Mouse (Mus musculus) right cerebral cortex, postnatal 36 days (tissue): Measurements from ENCODE around the gene BC017158.

Experiments
- DNase-seq, 2 experiments: peaks; one replicate each; pipeline ENCODE4 v3.0.0; 2022; ENCODE audit warnings: low spot score in 2 of 2, mixed read lengths in 1 of 2

Gene BC017158

DNA sequence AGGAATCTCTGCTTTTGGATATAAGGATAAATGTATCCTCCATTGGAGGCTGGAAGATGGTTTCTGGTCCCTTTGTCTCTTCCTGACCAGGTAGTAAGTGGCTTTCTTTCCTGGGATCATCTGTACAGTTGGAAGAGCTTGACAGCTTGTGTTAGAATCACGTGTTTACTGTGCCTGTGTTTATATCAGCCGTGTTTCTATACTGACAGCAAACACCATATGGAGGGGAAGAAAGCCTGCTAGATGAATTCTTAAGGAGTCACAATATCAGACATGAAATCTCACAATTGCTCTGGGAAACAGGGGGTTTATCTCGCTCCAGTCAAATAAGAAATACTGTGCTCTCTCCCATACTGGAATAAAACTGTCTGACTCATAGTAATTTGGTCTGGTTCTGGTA is 11.2 kb upstream of the BC017158 start:
- no peak for DNase-seq

DNA sequence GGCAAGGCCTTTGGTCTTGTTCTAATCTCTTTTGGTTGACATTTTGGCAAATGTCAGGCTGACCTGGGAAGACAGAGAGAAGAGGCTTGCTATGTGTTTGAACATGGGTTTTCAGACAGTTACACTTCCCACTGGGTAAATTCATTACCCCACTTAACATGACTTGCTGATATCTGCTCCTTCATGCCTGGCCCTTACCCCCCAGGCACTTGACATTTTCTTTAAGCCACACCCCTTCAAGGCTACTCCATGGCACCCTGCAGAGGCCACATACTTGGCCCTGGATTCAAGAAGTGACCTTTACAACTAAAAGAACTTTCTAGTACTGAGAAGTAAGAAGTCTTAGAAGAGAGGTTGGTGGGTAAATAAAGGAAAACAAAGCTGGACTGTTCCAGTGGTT is 9.9 kb upstream of the BC017158 start:
- no peak for DNase-seq

DNA sequence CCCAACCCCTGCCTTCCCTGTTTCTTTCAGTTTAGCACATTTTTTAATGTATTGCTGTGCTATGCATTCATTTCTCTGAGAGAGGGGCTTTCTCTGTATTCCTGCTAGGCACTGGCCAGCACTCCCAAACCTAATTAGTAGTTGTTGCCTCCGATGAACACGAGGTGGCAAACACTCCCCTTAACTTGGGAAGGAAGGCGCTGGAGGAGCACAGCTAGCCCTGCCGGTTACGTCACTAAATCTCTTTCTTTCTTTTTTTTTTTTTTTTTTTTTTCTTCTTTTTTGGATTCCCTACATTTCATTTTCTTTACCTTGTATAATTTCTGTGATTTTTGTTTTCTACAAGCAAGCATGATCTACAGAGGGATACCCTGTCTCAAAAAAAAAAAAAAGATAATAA is 6.9 kb upstream of the BC017158 start:
- no peak for DNase-seq

DNA sequence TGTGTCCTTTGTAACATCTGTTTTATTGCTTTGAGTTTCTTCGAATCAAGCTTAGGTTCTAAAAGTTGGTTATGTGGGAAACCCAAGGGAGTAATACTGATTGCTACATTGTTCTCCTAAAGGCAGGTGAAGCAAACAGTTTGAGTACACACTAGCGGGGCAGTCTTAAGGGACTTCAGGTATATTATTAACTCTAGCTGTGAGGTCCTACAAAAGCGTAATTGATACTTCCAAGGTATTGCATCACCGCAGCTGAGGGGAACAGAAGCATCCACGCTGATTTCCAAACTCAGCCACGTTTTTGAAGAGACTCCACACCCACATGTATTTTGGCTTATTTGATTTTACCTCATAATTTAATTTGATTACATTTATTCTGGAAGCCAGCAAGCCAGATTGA is 6.2 kb upstream of the BC017158 start:
- DNase-seq, result no peak

DNA sequence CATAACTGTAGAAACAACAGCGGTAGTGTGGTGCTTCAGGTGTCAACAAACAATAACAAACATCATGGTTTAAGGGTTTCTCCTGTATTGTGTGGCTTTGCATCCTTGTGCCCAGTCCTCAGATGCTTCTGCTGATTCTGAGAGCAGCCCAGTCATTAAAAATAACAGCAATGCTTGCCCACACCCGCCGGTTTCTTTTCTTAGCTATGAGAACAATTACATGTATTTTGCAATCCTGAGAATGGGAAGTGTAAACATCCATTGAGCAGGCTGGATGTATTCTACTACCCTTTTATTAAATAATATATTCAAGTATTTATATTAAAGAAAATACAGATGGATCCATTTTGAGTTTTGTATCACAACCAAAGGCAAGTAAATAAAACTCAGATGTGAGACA is 4.2 kb upstream of the BC017158 start:
- DNase-seq, result no peak

DNA sequence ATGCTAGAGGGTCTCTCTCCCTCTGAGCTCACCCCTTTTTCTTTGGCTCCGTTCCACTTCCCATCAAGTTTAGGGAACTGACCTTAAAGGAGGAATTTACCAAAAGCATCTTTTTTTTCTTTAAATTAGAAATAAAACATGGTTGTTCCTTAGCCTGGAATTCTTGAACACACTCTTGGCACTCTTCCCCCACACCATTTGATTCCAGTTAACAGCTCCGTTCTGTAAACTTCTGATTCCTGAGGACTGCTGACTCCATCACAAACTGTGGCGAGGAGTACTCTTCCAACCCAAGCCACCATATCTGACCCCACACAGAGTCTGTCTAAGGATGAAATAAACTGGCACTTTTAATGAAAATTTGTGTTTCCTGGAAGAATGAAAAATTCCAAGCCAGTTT is 3.0 kb upstream of the BC017158 start:
- no peak for DNase-seq

DNA sequence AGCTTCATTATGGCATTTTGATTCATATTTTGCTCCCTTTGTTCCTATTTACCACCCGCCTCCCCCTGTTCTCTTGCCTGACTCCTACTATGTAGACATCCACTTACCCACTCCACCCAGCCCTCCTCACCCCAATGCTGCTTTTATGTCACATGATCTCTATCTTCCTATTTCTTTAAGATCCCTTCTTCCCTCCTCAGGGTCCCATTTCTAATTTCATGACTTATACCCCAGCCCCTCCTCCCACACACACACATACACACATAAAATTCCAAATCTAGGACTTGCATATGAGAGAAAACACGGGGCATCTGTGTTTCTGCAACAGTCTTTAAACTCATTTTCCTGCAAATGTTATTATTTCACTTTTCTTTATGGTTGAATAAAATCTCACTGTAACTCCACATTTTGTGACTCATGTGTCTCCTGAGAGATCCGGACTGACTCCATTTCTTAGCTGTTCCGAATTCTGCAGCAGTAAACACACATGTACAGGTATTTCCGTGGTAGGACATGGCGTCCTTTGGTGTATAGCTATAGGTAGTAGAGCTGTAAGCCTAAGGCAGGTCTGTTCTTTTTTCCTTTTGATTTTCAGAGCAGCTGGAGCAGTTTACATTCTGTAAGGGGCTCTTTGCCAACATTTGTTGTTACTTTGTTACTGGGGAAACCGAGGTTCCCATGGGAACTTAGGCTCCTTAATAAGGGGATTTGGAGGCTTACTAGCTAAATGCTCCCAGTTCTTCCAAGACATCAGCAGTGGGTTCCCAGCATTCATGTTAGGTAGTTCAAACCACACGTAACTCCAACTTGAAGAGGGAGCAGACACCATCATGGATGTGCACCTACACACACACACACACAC is 742 bp upstream of the BC017158 start:
- DNase-seq, result no peak

DNA sequence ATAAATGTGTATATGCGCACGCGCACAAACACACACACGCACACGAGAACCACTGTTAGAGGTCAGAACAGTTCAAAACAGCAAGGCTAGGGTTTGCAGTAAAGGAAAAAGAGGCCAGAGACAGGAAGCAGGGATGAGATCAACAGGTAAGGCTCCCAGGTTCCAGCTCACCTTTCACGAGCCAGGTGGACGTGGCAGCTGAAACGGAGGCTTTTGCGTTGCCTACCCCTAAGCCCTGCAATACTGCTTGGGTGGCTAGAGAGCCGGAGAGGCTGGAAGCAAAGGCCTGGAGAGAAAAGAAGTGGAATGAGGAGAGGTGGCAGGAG is 716 bp downstream of the BC017158 start:
- no peak for DNase-seq

DNA sequence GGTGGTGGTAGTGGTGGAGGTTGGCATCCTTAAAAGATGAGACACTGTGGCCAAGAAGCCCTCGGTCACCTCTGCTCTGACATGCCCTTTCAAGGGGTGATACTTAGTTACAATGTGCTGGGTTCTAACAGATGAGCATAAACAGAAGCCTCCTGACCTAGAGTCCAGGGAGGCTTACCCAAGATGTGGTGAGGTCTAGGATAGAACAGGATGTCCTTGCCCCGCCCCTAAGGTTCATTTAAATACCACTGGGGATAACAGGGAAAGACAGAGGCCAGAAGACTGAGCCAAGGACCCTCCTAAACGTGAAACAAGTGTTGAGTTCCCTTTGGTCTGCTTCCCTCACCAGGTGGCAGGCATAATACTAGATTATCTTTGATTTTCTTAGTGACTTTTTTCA is 1.5 kb downstream of the BC017158 start:
- no peak for DNase-seq

DNA sequence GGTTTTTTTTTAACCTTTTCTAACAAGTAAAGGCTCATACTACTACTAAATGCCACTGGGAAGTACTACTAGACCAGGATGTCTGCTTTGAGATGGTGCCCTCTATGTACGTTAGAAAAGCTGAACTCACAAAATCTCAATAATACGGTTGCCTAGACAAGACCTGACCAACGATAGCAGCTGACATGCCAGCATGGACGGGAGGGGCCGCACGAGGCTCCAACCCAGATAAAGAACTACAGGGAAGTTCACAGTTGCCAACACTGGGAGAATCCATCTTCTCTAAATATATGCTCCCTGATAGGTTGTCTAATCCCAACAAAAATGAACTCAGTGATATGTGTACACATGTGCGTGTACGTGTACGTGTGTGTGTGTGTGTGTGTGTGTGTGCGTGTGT is 3.2 kb downstream of the BC017158 start:
- DNase-seq, result no peak

DNA sequence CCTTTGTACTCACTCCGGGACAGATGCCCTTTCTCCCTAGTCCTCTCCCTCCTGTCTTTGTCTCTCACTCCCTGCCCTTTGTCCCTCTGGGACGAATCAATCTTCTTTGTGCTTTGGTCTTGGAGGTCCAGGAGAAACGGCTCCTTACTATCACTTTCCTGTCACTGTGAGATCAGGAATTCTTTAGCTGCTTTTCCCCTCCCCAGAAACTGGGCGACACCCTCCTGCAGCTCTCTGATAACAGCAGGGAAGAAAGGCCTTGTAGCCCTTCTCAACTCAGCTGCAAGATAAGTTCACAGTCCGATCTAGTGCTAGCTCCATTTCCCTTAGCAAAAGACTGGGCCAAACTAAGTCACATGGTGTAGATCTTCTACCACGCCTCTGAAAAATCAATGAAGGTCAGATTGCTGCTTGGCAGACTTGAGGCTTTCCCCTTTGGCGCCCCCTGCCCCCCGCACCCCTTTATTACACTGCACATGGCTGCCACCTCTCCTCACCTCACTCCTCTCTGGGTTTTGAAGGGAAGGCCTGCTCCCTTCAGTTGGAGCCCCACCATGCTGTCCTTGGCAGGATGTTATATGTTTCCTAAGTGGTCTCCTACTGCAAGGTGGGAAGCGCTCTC is 8.9 kb downstream of the BC017158 start:
- no peak for DNase-seq

DNA sequence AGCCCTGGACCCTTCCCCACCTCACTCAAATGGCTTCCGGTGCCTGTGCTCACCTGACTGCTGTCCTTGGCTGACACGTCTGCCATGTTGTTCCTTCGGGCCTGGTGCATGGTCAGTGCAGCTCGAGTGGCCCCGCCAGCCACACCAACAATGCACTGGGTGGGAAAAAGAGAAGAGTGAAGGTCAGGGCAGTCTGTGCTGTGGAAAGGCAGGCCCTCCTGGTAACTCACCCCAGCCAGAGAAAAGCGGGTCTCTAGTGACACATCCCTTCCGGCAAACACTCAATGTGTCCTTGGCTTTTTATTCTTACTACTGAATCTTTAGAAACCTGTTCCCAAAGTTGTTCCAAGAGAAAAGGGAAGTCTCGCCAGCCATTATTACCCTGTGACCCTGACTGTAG is 12.9 kb downstream of the BC017158 start:
- no peak for DNase-seq

DNA sequence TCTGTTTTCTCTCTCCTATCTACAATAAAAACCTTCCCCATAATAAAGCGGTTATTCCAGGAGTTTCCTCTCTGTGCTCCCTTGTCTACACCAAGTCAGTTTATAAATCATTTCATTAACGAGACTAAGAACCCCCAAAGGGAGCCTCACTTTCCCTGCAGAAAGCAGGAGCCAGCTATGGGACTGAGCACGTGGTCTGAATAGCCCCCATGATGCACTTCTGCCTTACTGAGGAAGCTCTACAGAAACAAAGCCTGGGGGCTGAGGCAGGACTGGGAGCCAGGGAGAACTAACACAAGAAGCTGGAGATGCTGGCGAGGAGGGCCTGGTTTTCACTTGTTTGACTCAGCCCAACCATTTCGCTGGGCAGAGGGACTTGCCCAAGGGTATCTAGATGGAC is 13.9 kb downstream of the BC017158 start:
- no peak for DNase-seq

DNA sequence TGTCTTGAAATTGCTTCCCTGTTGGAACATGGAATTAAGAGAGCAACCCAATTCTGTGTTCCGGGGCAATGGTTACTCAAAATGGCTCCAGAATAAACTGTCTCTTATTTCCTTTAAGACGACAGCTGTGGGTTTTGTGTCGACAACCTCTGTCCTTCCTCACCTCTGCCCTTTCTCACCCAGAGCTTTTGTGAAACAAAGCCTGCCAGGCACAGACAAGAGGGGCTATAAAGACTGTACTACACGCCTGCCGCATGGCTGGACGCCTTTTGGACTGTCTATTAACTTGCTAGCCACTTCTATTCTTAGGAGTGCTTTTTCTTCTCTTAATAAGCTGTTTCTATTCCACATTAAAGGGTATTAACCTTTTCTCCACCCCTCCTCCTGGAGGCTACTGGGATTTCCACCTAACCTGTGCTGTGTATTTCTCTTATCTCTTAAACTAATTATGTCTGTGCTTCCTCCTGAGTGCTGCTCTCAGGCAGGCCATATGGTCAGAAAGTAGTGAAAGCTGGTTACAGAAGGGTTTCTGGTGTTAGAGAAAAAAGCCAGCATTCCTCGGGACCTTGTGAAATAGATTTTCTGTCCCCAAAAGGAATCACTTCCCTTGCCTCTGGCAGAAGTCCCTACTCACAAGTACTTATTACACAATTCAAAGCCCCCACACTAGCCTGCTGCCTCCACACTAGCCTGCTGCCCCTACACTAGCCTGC is 15.3 kb downstream of the BC017158 start:
- no peak for DNase-seq

DNA sequence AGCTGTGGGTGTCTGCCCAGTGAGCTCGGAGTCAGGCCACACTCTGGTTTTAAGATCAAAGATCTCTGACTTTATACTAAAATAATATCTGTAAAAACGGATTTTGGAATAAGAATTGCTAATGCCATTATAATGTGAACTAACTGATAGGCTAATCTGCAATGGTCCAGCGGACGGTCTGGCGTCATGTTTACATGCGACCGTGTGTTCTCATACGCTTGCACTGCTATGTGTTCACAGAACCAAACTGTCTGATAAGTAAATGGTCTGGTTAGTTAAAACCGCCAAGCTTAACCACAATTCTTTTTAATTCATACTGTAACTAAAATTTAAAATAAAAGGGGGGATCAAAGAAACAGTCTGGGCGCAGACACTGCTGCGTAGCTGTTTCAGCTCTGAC is 16.2 kb downstream of the BC017158 start:
- DNase-seq, result no peak

DNA sequence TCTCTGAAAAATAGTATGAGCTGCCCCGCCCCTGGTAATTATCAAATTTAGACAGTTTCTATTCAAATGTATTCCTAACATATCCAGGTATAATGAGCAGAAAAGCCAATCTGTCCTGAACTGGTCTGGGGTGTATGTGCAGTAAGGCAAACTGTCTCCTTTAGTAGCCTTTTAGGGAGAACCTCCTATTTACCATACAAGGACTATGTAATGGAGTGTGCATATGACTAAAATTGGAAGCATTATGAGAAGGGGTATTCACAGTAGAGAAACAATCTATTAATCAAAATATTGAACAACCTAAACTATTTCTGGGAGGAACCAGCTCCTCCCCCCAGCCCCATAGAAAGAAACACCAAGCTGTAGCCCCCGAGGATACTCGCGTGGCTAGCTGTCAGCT is 18.2 kb downstream of the BC017158 start:
- DNase-seq, result no peak

DNA sequence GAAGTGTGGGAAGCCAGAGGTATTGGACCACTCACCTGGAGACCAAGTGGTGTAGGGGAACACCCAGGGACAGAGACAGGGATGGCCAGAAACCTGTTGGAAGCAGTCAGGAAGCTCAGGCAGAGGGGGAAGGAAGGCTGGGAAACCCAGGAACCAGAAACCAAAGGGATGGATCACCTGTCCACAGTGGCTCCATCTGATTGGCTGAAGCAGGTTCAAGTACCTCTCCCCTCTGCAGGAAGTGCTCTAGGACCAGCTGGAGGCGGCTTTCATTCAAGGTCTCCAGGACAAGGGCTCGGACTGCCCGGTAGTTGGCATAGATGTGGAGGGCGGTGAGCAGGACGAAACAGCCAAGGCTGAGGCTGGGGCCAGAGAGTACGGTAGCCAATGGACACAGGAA is 21.9 kb downstream of the BC017158 start:
- DNase-seq, result no peak

DNA sequence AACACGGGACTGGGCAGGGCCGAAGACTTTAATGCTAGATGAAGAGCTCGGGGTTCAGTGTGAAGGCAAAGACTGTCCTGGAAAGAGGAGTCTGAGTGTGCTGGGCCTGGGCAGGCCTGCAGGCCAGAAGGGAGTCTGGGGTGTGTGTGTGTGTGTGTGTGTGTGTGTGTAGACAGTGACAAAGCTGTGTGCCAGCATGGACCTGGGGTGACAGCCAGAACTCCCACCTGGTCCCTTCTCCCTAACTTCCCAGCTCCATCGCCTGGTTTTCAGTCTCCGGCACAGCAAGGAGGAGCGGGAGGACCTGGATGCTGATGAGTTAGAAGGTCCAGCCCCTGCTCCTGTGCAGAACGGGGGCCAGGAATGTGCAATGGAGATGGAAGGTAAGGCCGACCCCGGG is 26.5 kb downstream of the BC017158 start:
- DNase-seq, result no peak

DNA sequence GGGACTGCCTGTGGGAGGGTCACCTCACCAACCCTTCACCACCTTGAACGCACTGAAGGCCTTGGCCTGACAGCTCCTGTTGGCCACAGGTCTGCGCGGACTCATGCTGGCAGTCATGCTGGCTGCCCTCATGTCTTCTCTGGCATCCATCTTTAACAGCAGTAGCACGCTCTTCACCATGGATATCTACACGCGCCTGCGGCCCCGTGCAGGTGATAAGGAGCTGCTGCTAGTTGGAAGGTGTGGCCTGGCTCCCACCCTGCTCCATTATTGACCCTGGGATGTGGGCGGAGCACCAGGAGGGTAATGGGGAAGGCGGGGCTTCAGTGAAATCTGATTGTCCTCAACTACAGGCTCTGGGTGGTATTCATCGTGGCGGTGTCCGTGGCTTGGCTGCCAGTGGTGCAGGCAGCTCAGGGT is 27.5 kb downstream of the BC017158 start:
- DNase-seq, result no peak

DNA sequence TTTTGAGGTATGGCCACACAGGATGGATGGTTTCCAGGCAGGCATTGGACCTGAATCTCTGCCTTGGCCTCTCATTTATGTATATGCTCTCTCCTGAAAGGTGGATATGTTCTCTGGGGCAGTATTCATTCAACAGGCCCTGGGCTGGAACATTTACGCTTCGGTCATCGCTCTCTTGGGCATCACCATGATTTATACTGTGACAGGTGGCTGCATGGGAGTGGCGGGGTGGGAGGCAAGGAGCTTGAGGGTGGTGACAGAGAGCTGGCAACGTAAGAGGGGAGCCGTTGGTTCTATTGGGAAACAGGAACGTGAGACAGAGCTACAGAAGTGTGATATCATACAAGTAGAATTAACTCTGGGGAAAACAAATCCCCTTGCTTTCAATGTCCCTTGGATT is 30.2 kb downstream of the BC017158 start:
- DNase-seq, result no peak

DNA sequence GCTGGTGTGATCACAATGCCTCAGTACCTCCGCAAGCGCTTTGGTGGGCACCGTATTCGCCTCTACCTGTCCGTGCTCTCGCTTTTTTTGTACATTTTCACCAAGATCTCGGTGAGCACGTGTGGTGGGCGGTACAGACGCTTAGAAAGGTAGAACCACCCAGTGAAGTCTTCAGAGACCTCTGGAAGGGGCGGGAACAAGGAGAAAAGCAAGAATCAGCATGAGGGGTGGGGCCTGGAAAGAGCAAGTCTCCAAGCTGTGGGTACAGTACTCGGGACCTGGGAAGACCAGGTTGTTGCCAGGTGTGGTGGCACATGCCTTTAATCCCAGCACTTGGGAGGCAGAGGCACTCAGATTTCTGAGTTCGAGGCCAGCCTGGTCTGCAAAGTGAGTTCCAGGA is 30.6 kb downstream of the BC017158 start:
- DNase-seq, result no peak

DNA sequence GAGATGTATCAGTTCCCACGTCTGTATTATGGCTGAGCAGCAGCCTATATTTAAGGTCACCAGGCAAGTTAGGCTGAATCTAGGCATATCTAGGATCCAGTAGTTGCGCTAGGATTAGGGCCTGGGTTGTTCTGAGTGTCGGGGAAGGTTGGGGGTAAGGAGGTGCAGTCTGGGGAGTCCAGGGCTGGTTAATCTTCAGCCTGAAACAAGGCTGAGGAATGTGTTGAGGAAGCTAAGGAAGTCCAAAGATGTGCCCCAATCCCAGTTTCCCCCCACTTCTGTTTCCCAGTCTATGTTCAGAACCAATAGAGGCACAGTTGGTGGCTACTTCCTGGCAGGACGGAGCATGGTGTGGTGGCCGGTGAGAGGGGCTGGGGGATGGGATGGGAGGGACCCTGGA is 31.9 kb downstream of the BC017158 start:
- DNase-seq, result no peak

DNA sequence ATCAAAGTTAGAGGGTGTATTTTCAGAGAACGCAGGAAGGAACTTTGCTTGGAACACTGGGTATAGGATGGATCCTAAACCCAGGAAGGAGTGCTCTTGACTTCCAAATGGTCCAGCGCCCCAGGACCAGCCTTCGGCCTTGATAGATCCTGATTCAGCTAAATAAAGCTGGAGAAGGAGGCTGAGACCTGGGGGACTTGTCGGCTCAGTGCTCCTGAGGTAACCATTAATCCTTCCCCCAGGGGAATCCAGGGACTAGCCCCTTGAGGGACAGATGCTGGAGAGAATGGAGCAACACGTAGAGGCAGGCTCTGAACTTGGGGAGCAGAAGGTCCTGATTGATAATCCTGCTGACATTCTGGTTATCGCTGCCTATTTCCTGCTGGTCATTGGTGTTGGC is 32.6 kb downstream of the BC017158 start, which contains the start of gene Slc5a2:
Gene Slc5a2, plus strand, starts transcription at position 247 of the 400 bp plus-strand sequence.
- no peak for DNase-seq
